Mouse (Mus musculus) right cerebral cortex, adult 2 months (tissue): ENCODE measurements at regions not wholly inside any gene's neighbourhood (a gene's known extent, or its start where the extent isn't known, plus 50 kb on each side); places are given as distances from the start of the nearest gene placed in this dataset.

Experiments
- DNase-seq, 2 experiments: peaks; one replicate each; pipeline ENCODE4 v3.0.0; 2021 to 2022; ENCODE audit warnings: low spot score in 2 of 2

GRCm38 (mm10) chr12:73446148-73446547 lies 100.0 kb downstream of the Tmem30b start:
- DNase-seq = no peak

- DNase-seq = no peak
These were observed 100.6 kb downstream of the Tmem30b start for GRCm38 (mm10) chr12:73445562-73445961.

- DNase-seq = no peak
These were observed 101.1 kb downstream of the Tmem30b start for GRCm38 (mm10) chr12:73445128-73445527.

GRCm38 (mm10) chr12:73441326-73441725 lies 104.9 kb downstream of the Tmem30b start:
- no peak for DNase-seq

GRCm38 (mm10) chr12:73434684-73435083 lies 111.5 kb downstream of the Tmem30b start:
- no peak for DNase-seq

GRCm38 (mm10) chr12:73432546-73432945 lies 113.6 kb downstream of the Tmem30b start:
- no peak for DNase-seq

- no peak for DNase-seq
These were observed 118.0 kb downstream of the Tmem30b start for GRCm38 (mm10) chr12:73428171-73428570.

GRCm38 (mm10) chr12:73424814-73425213 lies 121.4 kb downstream of the Tmem30b start:
- no peak for DNase-seq

- no peak for DNase-seq
These were observed 129.1 kb downstream of the Tmem30b start for GRCm38 (mm10) chr12:73417101-73417500.

GRCm38 (mm10) chr12:73416367-73416897 lies 129.8 kb downstream of the Tmem30b start:
- DNase-seq = no peak

- DNase-seq = no peak
These were observed 129.3 kb downstream of the Slc38a6 start for GRCm38 (mm10) chr12:73415856-73416366.

GRCm38 (mm10) chr12:73413439-73414196 lies 127.0 kb downstream of the Slc38a6 start:
- no peak for DNase-seq

GRCm38 (mm10) chr12:73412500-73412899 lies 125.9 kb downstream of the Slc38a6 start:
- no peak for DNase-seq

GRCm38 (mm10) chr12:73410924-73411323 lies 124.3 kb downstream of the Slc38a6 start:
- no peak for DNase-seq

- no peak for DNase-seq
These were observed 123.0 kb downstream of the Slc38a6 start for GRCm38 (mm10) chr12:73409481-73410085.

GRCm38 (mm10) chr12:73408614-73409013 lies 122.0 kb downstream of the Slc38a6 start:
- no peak for DNase-seq

- DNase-seq = no peak
These were observed 121.6 kb downstream of the Slc38a6 start for GRCm38 (mm10) chr12:73408165-73408564.

- no peak for DNase-seq
These were observed 120.0 kb downstream of the Slc38a6 start for GRCm38 (mm10) chr12:73406556-73407087.

- no peak for DNase-seq
These were observed 119.0 kb downstream of the Slc38a6 start for GRCm38 (mm10) chr12:73405583-73405982.

- no peak for DNase-seq
These were observed 118.5 kb downstream of the Slc38a6 start for GRCm38 (mm10) chr12:73405106-73405505.

GRCm38 (mm10) chr12:73403906-73404474 lies 117.4 kb downstream of the Slc38a6 start:
- no peak for DNase-seq
